8 mouse cellular contexts compared by ENCODE assay signal in genomic region chr8:34397583-34398411, GRCm38 (mm10).
DNase-seq lines count a peak whose midpoint lies in the region; ATAC-seq lines count a peak whose summit lies in the region.

No protein-coding gene starts in this region.

- peak overlapping the region; percentile 50 for H3K4me2 ChIP-seq in heart, embryonic 14.5 days (ENCODE audit: low read length)
- H3K4me2 ChIP-seq in hindbrain, embryonic 12.5 days (replicated peaks): peak overlapping the region; percentile 30

- no peaks in the 10 kb centered on the region for H3K36me3 ChIP-seq in heart, embryonic 14.5 days (ENCODE audit: control insufficient read depth, insufficient read depth, low read length)
- H3K36me3 ChIP-seq in hindbrain, embryonic 12.5 days: no peaks in the 10 kb centered on the region

- WGBS in heart, embryonic 14.5 days: 29% methylated on average over 21 of the region's 23 CpGs
- WGBS in hindbrain, embryonic 12.5 days: 25% methylated on average over 23 of the region's 23 CpGs

- no peak overlapping the region for H3K27ac ChIP-seq in heart, embryonic 14.5 days (replicated peaks in 1 of 2; ENCODE audit: control insufficient read depth in 1 of 2, insufficient read depth in 1 of 2, low read depth in 2 of 2, low read length in 2 of 2)
- peak overlapping the region; percentile 85 for H3K27ac ChIP-seq in hindbrain, embryonic 12.5 days

- no peaks in the 10 kb centered on the region for H3K9me3 ChIP-seq in heart, embryonic 14.5 days (ENCODE audit: control insufficient read depth, low read length)
- H3K9me3 ChIP-seq in hindbrain, embryonic 12.5 days (replicated peaks): no peaks in the 10 kb centered on the region

- H3K4me1 ChIP-seq in heart, embryonic 14.5 days (ENCODE audit: control insufficient read depth in 2 of 2, insufficient read depth in 2 of 2, low read length in 2 of 2): peaks cover 4 to 7% of the 10 kb centered on the region in 2 experiments
- peaks cover 19% of the 10 kb centered on the region for H3K4me1 ChIP-seq in hindbrain, embryonic 12.5 days

- H3K27me3 ChIP-seq in heart, embryonic 14.5 days (ENCODE audit: control insufficient read depth, insufficient read depth, low read length): no peaks in the 10 kb centered on the region
- no peaks in the 10 kb centered on the region for H3K27me3 ChIP-seq in hindbrain, embryonic 12.5 days

- DNase-seq in heart, adult 9 months (ENCODE audit: low spot score in 2 of 2): no peak
- DNase-seq in T-cell, adult 2 months (ENCODE audit: low spot score): peak; percentile 60
- peak; percentile 24 to 28 for DNase-seq in lung, postnatal 4 days
- peak; percentile 8 to 48 for DNase-seq in thymus, adult 18-20 months
- DNase-seq in yolk sac, embryonic 10.5 days (ENCODE audit: low spot score): no peak
- no peak for DNase-seq in cerebellum, adult 11 months

- H3K9ac ChIP-seq in heart, embryonic 14.5 days (ENCODE audit: low read length): peak overlapping the region; percentile 5; the same call in 1 of the 2 replicates
- no peak overlapping the region for H3K9ac ChIP-seq in hindbrain, embryonic 12.5 days

- peak overlapping the region in 1 of 2 experiments; percentile 14; a peak in 2 of 4 replicates for H3K4me3 ChIP-seq in heart, embryonic 14.5 days (ENCODE audit: control insufficient read depth in 1 of 2, insufficient read depth in 1 of 2, low read depth in 1 of 2, low read length in 2 of 2)
- no peak overlapping the region for H3K4me3 ChIP-seq in hindbrain, embryonic 12.5 days

- ATAC-seq in heart, embryonic 14.5 days (ENCODE audit: insufficient number of reproducible peaks, insufficient read depth, low FRiP score, low read depth): no peak
- ATAC-seq in hindbrain, embryonic 12.5 days (ENCODE audit: low FRiP score): peak; percentile 78

Comparison
In these comparisons a context has a peak if more than half of its experiments do, and no peak if none do; other contexts are left out.
1. DNase-seq: peak in T-cell, adult 2 months (single experiment), lung, postnatal 4 days (2 of 2) and thymus, adult 18-20 months (2 of 2); none in heart, adult 9 months (0 of 2), yolk sac, embryonic 10.5 days (single experiment) and cerebellum, adult 11 months (single experiment).